Mouse (Mus musculus): ENCODE measurements at regions not wholly inside any gene's neighbourhood (a gene's known extent, or its start where the extent isn't known, plus 50 kb on each side); places are given as distances from the start of the nearest gene placed in this dataset.

DNA sequence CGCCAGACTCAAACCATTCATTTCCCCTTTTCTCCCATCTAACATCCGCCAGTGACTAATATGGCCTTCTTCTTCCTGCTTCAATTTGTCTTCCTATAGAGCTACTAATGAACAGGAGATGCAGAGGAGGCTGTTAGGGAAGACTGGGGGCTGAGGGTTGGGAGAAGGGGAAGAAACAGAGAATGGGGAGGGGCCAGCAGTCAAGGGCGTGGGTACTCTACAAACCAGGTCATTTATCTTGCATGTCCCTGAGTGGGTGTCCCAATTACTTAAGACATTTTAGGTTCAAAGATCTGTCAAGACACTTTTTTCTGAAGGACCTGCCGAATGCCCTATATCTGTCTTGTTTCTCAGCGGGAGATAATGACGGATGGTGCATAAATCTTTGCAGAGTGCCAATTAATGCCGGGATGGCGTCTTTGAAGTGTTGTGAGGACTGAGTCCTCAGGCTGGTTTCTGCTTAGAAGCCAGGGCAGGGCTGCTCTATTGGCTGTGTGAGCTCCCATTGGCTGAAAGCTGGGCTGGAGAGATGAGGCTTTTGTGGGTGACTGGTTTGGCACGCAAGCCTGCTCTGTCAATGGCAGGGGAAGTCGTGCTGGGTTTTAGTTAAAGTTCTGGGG lies 294.7 kb upstream of the Ppp2r3a start:
- DNase-seq = no peak

DNA sequence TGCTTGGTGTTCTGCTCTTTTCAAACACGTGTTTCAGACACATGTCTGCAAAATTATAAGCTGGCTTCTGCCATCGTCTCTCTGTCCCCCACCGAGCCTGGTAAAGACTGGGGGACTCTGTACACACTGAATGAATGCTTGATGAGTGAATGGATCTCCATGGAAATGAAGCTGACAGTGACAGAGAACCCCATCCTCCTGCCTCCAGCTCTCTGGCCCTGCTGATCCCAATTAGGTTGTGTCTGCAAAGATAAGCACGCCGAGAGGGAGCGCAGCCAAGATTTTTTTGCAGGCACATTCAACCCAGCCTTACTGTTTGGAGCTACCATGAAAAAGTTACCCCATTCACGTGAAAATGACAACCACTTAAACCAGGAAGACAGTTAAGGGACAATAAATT lies 266.5 kb upstream of the Ppp2r3a start:
- DNase-seq = no peak

DNA sequence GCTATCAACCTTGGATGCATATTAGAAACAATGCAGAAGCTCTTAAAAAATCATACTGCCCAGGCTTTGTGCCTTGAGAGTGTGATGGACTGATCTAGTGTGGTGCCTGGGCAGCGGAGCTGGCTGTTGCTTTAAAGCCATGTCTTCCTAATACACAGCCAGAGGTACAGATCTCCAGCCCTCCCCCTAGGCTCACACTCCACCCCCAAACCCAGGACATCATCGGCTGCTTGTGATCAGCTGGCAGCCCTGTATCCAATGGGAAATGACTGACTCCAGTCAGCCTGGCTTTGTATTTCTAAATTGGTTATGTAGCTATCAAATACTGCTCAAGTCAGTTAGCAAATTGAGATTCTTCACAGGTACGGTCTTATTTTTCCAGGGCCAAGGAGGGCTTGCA lies 259.2 kb upstream of the Ppp2r3a start:
- DNase-seq = no peak

DNA sequence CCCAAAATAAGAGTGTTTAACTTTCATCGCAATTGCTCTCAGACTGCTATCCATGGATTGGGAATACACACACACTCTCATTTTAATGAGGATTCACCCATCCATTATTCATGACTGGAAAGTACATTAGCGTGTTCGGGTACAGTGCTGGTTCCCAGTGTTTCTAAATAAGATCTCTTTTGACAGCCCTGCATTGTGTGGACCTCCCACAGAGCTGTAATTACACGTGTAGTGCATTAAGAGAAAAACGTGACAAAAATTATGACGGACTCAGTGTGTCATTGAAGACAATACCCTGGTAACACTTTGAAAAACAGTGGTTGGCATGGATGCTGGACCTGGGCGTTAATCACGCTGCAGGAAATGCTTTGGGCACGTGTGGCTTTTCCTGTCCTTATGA lies 257.6 kb upstream of the Ppp2r3a start:
- no peak for DNase-seq

DNA sequence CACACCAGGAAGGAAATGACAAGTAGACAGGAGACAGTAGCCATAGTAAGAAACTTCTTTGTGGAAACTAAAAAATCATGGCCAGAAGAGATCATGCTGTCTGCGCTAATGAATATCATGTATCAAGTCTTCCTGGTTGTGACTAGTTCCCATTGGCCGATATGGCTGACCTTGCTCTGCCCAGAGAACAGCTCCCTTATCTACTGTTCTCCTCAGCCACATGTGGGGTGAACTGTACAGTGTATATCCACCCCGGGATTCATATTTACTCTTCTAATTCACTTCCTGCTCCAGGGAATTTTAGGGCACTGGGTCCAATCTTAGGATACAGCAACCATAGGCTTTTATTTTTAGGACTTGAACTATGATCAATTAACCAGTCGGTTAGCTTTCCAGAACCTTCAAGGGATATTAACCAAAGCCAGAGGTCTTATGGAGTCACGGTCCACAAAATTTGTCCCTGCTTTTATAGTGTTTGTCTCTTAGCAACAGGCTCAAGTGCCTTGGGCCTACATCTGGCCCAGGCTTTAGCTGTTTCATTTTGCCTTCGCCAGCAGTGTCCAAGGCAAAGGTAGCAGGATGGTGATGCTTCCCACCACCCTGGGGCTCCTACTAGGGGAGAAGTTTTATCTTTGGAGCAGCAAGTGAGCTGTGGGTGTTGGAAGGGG lies 255.6 kb upstream of the Ppp2r3a start:
- DNase-seq = peak; percentile 17

DNA sequence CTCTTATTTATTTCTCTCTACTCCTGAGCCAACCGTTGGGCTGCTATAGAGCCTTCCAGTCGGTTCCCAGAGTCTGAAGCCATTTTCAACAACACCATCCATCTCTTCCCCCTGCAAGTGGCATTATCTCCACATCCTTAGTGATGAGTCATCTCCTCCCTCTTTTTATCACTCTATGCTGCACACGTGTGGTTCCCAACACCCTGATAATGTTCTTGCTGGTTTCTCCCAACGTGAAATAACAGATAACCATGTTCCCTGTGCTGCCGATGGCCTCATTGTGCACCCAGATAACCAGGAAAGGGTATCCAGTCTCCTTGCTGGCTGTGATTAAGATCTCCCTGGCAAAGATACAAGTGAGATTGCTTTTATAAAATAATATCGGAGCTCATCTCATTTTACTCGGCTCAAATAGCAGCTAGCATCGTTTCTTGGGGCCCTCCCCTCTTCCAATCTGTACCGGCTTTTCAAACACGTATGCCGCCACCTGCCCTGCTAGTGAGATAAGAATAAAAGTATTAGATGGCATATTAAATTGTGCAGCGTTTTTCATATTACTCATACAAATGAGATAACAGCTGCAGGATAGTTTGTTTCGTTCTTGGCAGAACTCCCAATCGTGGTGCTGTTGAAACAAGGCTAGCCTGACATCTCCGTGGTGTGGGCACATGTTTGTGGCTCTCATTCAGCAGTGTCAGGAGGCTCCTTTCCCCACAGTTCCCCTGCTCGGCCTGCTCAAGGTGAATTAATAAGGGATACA lies 250.3 kb upstream of the Ppp2r3a start:
- DNase-seq = no peak

DNA sequence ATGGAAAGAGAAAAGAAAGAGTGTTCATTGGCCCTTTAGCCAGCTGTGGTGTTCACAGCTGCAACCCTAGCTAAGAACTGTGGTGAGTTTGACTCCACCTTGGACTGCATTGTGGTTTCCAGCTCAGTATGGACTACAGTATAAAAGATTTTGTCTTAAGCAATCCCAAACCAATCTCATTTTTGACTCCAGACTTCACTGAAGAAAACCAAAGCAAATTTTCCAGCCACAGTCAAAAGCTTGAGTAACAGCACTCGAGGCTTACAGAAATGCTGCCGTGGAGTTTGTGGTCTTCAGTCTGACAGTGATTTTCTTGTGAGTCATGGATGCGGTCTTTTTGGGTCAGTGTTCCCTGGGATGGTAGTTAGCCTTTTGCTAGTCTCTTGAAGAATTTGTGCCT lies 249.4 kb upstream of the Ppp2r3a start:
- DNase-seq = no peak

DNA sequence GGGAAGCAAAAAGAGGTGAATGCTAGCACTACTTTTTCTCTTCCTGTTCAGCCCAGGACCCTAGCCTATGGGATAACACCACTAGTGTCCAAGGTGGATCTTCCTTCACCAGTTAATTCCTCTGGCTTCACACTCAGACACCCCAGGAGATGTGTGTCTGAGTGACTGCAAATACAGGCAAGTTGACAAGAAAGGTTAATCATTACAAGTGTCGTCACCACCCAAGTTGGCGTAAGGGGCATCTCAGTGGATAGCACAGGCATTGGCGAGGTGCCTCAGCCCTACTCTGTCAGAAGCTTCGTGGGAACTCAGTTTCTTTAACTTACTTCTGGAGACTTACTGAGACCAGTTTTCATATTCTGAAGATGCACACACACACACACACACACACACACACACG lies 247.1 kb upstream of the Ppp2r3a start:
- DNase-seq = no peak

DNA sequence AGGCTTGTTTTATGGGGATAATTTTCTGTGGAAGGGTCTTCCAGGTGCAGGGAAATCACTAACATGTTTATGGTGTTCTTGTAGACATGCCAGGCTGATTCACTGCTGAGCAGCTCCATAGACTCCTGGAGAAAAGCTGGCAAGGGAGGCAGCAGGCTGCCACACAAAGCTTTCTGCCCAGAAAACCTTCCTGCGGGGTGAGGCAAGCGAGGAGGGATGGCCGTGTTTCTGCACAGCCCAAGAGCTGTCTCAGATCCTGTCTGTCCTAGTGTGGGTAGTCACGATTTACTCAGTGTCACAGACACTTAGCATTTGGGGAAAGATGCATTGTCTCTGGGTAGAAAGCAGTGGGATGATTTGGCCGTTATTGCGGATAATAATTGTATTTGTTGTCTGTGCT lies 244.2 kb upstream of the Ppp2r3a start:
- DNase-seq = no peak

DNA sequence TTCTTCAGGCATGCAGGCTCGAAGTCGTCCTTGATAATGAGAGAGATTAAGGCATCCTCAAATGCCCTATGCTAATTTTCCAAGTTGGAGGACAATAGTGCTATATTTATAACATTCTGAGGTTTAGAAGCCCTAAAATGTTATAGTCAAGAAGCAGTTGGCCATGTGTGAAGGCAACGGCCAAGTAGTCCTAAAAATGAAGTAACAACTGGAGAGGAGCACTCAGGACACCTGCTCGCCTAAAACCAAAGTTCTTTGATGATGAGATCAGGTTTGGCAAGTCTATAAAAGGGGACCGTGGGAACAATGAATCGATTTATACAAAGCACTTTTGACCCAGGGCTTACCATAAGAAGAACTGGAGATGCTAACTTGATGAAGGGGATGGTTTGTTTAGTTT lies 237.4 kb upstream of the Ppp2r3a start:
- DNase-seq = no peak

DNA sequence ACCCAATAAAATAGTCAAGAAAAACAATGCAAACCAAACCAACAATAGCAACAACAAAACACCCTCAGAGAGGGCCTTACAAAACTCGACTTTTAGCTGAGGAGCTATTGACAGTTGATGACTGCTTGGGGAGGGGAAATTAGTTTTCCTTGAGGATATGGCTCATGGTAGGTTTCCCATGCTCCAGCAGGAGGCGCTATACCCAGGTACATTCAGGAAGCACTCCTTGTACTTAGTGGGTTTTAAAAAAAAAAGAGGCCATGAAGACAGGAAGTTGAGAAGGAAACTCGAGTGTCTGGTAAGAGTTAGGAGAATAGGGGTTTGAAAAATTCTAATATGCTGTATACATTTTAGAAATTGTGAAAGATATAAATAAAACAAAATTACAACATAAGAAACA lies 224.6 kb upstream of the Ppp2r3a start:
- no peak for DNase-seq

DNA sequence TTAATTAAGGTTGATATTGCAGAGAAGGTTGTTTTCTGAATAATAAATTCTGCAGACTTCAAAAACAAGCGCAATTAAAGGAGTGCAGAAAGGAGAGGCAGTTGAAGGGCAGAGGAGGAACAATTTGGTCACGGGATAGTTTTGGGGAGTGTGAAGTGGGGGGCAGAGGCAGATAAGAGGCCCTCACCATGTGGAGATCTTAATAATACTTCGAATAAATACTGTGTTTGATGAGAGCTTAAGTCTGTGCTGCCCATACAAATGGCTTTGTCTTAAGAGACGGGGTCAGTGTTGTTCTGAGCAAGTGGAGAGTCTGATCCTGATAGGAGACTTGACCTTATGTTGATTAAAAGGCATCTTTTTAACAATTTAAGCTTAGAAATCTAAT lies 221.5 kb upstream of the Ppp2r3a start:
- DNase-seq = no peak

DNA sequence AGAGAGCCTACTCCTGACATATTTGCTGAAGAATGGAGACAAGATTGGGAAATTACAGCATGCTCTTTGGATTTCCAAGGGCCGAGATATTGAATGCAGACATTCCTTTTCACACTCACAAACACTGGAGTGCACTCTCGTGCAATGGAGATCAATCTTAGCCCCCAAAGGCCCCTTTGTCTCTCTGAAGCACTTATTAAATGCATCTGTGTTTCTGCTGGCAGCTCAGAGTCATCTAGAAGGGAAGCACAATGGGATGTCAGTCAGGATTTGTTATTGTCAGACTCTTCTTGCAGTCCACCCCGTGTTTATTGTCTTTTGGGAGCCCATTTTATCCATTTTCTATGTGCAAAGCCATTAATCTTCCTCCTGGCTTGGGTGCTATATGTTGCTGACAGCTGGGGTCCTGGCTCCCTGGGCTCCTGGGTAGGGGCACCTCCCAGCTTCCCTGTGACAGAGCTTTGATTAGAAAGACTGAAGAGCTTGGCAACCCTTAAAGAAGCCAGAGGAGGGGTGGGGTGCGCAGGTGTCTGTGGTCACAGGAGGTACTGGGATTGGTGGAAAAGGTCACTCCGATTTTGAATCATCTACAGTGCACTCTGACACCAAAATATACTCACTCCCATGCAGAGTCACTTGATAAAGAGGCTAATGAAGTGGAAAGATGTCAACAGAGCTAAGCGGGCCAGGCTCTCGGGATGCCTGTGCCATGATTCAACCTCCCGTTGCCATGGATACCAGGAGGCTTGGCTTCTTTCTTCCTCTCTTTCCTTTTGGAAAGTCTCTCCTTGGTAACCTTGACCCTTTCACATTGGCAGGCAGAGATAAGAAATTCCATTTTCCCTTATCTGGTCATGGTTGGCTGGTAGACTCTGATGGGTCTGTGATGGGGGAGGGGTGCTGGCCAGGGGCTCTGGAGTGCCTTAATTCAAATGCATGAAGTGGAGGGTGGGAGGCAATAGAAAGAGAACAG lies 220.8 kb upstream of the Ppp2r3a start:
- DNase-seq = peak; percentile 8

DNA sequence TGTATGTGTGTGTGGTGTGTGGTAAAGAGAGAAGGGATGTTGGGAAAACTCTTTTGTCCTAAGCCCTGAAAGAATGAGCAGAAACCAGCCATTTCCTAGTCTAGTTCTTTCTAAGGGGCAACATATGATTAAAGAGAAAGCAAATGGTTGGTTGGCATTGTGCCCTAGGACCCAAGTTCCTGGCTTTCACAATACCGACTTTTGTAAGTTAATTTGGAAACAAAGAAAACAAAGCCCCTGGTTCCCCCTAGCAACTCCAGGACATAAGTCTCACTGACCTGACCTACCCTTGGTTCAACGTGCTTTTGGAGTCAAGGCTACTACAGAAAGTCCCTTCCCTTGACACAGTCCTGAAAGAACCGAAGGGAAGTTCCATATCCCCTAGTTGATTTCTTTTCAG lies 220.1 kb upstream of the Ppp2r3a start:
- DNase-seq = no peak

DNA sequence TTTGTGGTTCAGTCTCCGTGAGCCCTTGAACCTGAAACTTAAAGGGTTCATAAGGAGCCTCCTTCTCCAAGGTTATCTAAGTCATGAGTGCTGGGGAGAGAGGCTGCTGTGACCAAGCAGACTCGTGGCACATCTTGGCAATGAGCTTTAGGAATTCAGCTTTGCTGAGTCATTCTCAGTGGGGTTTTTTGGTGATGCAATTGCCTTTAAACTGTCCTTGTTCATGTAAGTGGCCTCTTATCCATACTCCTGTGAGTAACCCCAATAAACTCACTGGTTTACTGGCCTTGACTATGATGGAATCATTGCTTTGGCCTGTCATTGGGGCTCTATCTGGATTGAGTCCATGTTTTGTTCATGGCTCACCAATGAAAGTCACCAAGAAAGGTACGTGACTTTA lies 218.2 kb upstream of the Ppp2r3a start:
- no peak for DNase-seq

DNA sequence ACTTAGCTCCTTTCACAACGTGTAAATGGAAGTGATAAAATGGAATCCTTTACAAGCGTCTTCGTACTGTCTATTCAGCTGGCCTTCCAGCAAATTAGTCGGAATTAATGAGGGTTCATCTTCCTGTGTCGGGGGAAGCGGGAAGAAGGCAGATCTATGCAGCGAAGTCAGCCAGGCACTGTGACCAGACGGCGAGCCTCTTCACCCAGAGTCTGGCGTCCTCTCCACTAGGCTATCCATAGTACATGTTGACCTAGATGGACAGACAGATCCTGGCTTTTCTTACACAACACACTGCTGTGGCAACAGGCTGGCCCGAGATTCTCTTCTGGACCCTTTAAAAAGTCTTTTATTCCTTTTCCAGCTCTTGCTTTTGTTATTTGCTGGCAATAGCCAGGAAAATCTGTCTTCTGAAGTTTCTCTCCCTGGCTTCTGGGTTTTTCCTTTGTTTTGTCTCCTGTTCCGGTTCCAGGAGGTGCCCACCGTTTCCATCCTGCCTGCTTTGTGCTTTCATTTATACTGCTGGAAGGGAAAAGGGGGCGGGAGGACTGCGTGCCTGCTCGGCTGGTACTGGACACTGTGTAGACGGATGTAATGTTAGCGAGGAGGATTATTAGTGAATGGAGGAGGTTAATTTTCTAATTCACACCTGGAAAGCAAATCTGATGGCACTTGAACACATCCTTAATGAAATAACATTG lies 213.3 kb upstream of the Ppp2r3a start:
- DNase-seq = no peak

DNA sequence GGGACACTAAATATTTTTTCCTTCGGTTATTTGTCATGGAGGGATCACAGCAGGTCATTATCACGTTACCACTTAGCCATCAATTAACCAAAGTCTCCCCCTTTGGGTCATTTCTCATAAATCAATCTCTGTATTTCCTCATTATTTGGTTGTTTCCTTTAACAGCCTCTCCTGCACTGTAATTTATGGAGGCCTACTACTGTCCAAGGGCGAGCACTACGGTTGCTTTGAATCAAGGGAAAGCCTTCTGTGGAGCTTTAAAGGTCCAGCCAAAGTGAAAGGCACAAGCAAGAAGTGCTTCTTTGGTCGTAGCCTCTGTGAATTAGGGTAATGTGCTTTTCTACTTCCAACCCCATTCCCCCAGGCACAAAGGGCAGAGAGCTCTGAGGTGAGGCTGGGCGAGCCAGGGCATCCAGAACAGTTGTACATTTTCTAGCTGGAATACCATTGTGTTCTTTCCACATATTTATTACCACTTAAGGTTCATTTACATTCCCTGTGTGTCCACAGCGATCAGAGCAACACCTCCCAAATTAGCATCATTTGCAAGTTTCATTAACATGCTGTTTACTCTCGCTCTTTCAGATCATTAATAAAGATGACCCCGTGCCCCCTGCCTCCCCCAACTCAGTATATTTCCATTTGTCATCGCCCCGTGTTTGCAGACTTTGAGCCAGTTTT lies 207.5 kb upstream of the Ppp2r3a start:
- no peak for DNase-seq

DNA sequence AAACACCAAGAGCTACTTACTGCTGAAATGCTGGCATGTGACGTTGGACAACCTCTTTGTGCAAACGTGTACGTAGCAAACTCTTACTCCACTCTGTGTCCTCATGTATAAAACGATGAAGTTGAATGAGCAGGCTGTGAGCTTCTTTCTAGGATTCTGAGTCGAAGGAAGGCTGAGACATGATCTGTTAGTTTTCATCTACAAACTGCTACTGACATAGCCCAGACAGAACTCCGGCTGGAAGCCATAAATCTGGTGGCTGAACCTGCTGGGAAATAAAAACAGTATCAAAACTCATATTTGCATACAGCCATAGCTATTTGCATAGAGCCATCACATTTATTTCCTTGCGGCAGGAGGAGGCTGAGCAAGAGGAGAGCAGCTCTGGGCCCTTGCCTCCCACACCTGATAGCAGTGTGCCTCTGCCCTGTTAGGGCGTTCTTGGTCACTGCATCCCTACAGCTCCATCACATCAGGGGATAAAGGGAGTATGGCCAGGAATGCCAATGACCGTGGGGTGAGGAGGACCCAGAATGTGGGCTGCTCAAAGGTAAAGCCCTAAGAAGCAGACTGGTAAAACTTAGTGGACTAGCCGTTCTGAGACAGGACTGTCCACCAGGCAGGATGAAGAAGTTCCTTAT lies 206.8 kb upstream of the Ppp2r3a start:
- no peak for DNase-seq

DNA sequence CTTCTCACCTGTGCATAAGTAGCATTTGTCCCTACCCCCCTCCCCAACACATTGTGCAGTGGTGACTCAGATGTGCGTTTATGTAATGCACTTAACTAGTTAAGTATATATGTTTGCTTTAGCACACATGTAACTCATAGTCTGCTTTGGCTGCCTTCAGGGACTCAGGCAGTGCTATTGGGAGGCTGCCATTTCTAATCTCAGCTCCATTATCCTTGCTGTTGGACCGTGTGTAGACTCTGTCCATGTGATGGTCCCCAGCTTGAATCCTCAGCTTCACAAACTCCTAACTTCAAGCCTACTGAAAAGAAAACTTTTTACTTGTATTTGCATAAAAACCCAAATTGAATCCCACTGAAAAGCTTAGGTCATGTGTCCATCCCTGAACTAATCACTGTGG lies 194.7 kb upstream of the Ppp2r3a start:
- DNase-seq = no peak

DNA sequence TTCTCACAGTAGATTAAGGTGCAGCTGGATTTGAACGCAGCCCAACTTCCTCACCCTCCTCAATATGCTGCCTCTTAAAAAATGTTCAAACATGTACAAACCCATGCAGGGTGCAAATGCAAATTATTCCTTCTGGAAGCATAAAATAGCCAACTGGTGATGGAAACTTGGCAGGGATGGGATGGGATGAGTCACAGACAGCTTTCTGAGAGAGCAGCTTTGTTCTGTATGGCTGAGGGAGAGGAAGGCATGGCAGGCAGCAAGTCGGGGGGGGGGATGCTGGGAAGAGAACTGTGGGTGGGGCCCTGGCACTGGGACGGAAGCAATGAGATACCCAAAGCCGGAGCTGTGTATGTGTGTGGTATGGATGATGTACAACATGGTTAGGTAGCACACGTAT lies 194.2 kb upstream of the Ppp2r3a start:
- peak; percentile 13 for DNase-seq

DNA sequence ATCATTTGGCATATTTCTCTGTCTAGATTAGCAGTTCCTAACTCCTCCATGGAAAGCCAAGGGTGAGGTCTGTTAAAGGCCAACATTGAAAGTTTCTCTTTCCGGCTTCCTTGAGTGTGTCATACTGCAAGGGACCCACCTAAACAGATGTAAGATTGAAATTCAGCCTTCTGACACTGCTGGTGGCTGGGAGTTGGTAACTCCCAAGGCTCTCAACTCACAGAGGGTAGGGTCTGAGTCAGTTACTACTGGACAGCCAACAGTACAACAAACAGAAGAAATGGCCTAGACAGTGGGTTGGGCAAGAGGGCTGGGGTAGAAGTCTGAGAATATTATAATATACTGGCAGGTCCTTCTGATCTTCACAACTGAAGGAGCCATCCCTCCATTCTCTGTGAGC lies 193.7 kb upstream of the Ppp2r3a start:
- no peak for DNase-seq
